Mouse (Mus musculus) intestine, postnatal 0 days (tissue): Measurements from ENCODE around the gene Sgms1. TPM values are rescaled to one million over a fixed set of nuclear protein-coding genes. Genes with fewer than 3 reads are reported as not detected.

ENCODE experiments used
- ATAC-seq: fragments of 200-750 bp; cut with Nextera tagmentation; 2 replicates; pipeline ENCODE4 v1.8.0; 2017; ENCODE audit warnings: mild to moderate bottlenecking, moderate TSS enrichment, moderate library complexity
- H3K27ac ChIP-seq: fragments of 300-500 bp; sonication (generic); 2 replicates; pipeline ENCODE4 v1.5.1; 2014; ENCODE audit warnings: mild to moderate bottlenecking, low read depth, low read length, moderate library complexity
- H3K27me3 ChIP-seq: fragments of 300-500 bp; sonication (generic); replicated peaks from 2 replicates; pipeline ENCODE4 v1.6.1; 2014; ENCODE audit warnings: low read length, mixed read lengths; ENCODE audit not compliant: control insufficient read depth, insufficient read depth
- H3K36me3 ChIP-seq: fragments of 300-500 bp; sonication (generic); 2 replicates; pipeline ENCODE4 v1.6.1; 2014; ENCODE audit warnings: mild to moderate bottlenecking, moderate library complexity; ENCODE audit not compliant: control insufficient read depth, insufficient read depth
- H3K4me1 ChIP-seq: fragments of 300-500 bp; sonication (generic); replicated peaks from 2 replicates; pipeline ENCODE4 v1.6.1; 2014; ENCODE audit warnings: antibody characterized with exemption, low read length, mixed read lengths; ENCODE audit not compliant: control insufficient read depth, insufficient read depth
- H3K4me2 ChIP-seq: fragments of 300-500 bp; sonication (generic); replicated peaks from 2 replicates; pipeline ENCODE4 v1.6.1; 2014; ENCODE audit warnings: low read depth, mild to moderate bottlenecking, moderate library complexity
- H3K4me3 ChIP-seq: fragments of 300-500 bp; sonication (generic); 2 replicates; pipeline ENCODE4 v1.5.1; 2014; ENCODE audit warnings: low read depth, low read length
- H3K9ac ChIP-seq: fragments of 300-500 bp; sonication (generic); 2 replicates; pipeline ENCODE4 v1.6.1; 2014; ENCODE audit warnings: mild to moderate bottlenecking, low read depth, low read length
- H3K9me3 ChIP-seq: fragments of 300-500 bp; sonication (generic); 2 replicates; pipeline ENCODE4 v1.6.1; 2016; ENCODE audit warnings: mixed run types; ENCODE audit not compliant: control insufficient read depth
- CTCF ChIP-seq: sonication (generic); IDR thresholded peaks from 2 replicates; pipeline ENCODE4 v1.5.1; 2016; ENCODE audit warnings: low read depth, mild to moderate bottlenecking, control low read depth, antibody characterized with exemption, moderate library complexity
- WGBS: fragments of 180-500 bp; shearing (Covaris S2); extraction: QIAGEN DNeasy Blood & Tissue Kit; methylation state at CpG from one replicate; pipeline ENCODE4 v1.1.7; 2014; 5-methylcytosine and 5-hydroxymethylcytosine counted together
- polyA plus RNA-seq: library from polyadenylated mRNA; unstranded; fragments of >200 nt; fragmentation: Nextera tagmentation; extraction: Ambion mirVana; gene quantifications from 2 replicates; pipeline ENCODE4 v1.2.1, GENCODE M21; 2015

Sgms1 gene
- polyA plus RNA-seq, 1 experiment from 2014 or later: 18.6 TPM

DNA sequence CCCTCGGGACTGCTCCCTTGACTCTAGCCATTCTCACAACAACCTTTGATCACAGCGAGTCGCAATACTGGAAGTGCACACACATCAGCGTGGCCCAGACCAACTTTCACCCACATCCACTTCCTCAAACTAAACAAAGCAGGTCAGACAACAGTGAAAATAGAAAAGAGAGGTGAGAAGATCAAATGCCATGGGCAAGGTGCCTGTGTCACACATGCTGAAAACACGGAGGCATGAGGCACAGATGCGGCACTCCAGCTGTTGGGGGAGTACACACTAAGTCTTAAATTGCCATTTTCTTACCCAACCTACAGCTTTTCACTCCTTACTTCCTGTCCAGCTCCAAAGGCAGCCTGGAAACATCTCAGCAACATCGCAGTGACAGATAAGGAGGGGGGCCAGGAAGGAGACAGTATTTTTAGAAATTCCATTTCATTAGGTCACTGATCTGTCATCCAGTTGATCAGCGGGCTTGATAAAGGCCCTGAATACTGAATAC is 202.9 kb downstream of the Sgms1 start:
- Histone ChIP-seq H3K9ac (no peak overlapping the region), H3K4me3 (no peak overlapping the region), H3K27ac (peak overlapping the region; percentile 65), H3K27me3 (no peaks in the 10 kb centered on the region), H3K4me2 (no peak overlapping the region), H3K36me3 (no peaks in the 10 kb centered on the region), H3K9me3 (no peaks in the 10 kb centered on the region), H3K4me1 (0 out of 2 replicates have a peak, but pooled peaks cover 13% of the 10 kb centered on the region)
- no peak for TF ChIP-seq CTCF
- peak; percentile 70 for ATAC-seq
- 42% methylated on average over 8 of the region's 8 CpGs for WGBS

DNA sequence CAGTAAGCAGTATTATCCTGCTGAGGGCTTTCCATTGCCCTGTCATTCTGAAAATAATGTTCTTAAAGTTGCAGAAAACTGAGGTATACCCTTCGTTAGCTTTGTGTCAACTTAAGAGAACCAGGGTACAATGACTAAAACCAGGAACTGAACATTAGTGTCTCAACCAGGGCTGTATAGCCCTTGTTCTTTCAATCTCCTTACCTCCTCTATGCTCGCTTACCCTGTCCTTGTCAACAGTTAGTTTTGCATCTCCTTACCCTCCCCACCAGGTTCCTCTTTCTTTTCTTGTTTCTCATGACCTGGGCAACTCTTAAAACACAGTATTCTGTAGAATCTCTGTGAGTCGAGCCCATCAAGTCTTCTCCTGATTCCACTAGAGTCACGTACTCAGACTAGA is 206.5 kb downstream of the Sgms1 start:
- H3K4me3 ChIP-seq: no peak overlapping the region
- H3K27ac ChIP-seq: peak overlapping the region; percentile 85; the same call in 1 of the 2 replicates

DNA sequence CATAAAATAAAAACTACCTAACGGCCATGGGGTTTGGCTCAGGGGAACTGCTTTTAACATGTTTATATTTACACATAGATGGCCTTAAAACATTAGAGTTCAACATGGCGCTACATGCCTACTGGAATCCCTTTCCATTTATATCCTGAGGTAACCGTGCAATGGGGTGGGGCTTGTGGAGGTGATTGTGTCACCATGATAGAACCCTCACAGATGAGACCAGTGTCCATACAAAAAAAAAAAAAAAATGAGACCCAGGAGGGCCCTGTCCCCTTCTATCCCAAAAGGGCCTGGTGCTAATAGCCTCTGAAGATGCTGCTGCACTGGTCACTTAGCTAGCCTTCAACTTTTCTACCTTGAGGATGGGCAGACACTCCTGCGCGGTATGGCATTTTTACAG is 207.0 kb downstream of the Sgms1 start:
- 77% methylated on average over 5 of the region's 5 CpGs for WGBS
- Histone ChIP-seq H3K4me2 (no peak overlapping the region), H3K9me3 (no peaks in the 10 kb centered on the region), H3K27me3 (no peaks in the 10 kb centered on the region), H3K9ac (no peak overlapping the region), H3K4me1 (peaks cover 25% of the 10 kb centered on the region; the same call in 1 of the 2 replicates), H3K27ac (peak overlapping the region; percentile 85; the same call in 1 of the 2 replicates), H3K36me3 (no peaks in the 10 kb centered on the region), H3K4me3 (no peak overlapping the region)
- no peak for ATAC-seq
- TF ChIP-seq CTCF: no peak

More for the DNA sequence above, 206.5 kb downstream of the Sgms1 start:
- Histone ChIP-seq H3K9me3 (no peaks in the 10 kb centered on the region), H3K9ac (no peak overlapping the region), H3K4me2 (no peak overlapping the region), H3K27me3 (no peaks in the 10 kb centered on the region), H3K4me1 (peaks cover 25% of the 10 kb centered on the region; the same call in 1 of the 2 replicates), H3K36me3 (no peaks in the 10 kb centered on the region)
- ATAC-seq: no peak
- TF ChIP-seq CTCF: no peak
- WGBS: 94% methylated on average over 4 of the region's 4 CpGs

DNA sequence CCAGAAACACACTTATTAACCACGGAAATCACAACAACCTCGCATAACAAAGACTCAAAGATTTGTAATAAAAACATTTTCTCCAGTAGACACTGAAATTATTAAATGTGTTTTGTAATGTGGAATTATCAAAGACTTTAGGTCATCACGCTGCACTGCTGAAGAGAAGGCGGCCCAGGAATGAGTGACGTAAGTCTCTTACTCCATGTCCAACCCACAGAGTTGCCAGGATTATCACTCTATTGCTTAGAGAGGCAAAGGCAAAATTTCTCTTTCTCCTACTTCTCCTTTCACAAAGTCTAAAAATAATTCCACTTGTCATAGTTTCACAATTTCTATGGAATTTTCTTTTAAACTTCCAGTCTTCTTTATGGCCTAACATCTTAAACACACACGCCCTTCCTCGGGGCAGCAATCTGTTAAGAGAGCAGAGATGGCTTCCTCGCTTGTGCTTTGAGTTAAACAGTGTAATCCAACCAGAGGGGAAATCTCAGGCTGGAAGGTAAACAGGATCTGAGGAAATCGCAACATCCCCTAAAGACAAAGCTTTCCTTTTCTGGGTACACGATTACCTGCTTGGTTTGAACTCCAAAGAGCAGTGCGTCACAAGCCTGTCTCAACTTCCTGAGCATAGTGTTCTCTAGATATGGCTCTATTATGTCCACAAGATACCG is 207.7 kb downstream of the Sgms1 start:
- no peak for TF ChIP-seq CTCF
- Histone ChIP-seq H3K27me3 (no peaks in the 10 kb centered on the region), H3K36me3 (no peaks in the 10 kb centered on the region), H3K4me3 (no peak overlapping the region), H3K9me3 (no peaks in the 10 kb centered on the region), H3K4me1 (peaks cover 23% of the 10 kb centered on the region; the same call in 1 of the 2 replicates), H3K27ac (peak overlapping the region; percentile 85), H3K4me2 (no peak overlapping the region), H3K9ac (no peak overlapping the region)
- 45% methylated on average over 12 of the region's 12 CpGs for WGBS
- peak; percentile 46; the same call in 1 of the 2 replicates for ATAC-seq

DNA sequence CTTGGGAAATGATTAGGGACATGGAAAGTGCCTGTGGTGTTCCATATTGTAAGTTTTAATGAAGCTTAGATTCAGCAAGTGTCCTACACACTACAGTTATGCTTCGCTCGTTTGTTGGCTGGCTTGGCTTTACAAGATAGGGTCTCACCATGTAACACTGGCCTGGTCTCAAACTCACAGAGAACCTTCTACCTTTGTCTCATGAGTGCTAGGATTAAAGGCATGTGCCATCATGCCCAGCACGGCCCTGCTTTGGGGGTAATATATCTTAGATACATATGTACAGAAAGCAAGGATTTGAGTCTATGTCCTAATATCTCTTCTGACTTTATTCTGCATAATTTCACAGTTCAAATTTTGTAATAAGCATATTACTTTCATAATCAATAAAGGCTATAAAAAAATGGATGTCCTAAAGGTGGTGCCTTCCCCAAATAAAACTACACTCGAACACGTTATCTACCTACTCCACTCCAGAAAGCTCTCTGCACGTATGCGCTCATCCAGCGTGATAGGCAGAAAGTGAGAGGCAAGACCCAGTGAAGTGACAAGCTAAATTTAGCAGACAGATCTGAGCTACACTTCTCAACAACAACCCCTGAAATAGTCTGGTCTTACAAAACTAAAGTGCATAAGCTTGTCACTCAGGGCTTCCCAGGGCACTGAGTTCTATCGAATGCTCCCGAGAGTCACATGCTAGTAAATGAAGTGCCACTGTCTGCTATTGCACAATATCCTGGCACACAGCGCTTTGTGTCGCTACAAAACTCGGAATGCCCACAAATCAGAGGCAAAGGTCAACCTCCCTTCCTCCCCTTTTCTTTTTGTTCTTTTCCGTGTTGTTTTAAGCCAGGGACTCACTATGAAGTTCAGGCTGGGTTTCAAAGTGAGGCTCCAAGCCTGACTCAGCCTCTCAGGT is 208.5 kb downstream of the Sgms1 start:
- TF ChIP-seq CTCF: no peak
- peak overlapping the region; percentile 85 for H3K27ac ChIP-seq
- no peaks in the 10 kb centered on the region for H3K36me3 ChIP-seq
- no peaks in the 10 kb centered on the region for H3K27me3 ChIP-seq
- no peak overlapping the region for H3K4me2 ChIP-seq
- no peaks in the 10 kb centered on the region for H3K9me3 ChIP-seq
- peak; percentile 79 for ATAC-seq
- WGBS: 52% methylated on average over 14 of the region's 14 CpGs
- H3K4me3 ChIP-seq: no peak overlapping the region
- no peak overlapping the region for H3K9ac ChIP-seq
- peaks cover 19% of the 10 kb centered on the region; the same call in 1 of the 2 replicates for H3K4me1 ChIP-seq

DNA sequence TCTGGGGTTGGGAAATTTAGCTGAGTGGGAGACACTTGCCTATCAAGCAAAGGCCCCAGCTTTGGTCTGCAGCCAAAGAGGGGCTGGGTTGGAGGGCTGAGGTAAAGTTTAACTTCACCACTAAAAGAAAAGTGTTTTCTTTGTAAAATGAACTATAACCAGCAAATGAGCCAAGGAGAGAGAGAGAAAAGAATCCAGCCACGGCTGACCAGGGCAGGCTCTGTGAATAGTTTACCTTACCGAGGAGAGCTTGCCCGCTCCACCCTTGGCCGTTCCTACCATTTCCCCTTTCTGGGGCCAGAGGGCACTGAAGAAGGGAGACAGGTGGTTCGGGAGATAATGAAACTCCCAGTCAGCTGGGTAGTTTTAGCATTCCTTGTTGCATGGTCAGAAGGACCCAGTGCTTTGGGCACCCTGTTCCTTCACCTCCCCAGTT is 209.5 kb downstream of the Sgms1 start:
- Histone ChIP-seq H3K9me3 (no peaks in the 10 kb centered on the region), H3K9ac (peak overlapping the region; percentile 23), H3K27me3 (no peaks in the 10 kb centered on the region), H3K4me2 (peak overlapping the region; percentile 28), H3K27ac (peak overlapping the region; percentile 85), H3K4me3 (no peak overlapping the region), H3K4me1 (peaks cover 15% of the 10 kb centered on the region; the same call in 1 of the 2 replicates), H3K36me3 (no peaks in the 10 kb centered on the region)
- no peak for ATAC-seq
- no peak for TF ChIP-seq CTCF
- 13% methylated on average over 5 of the region's 5 CpGs for WGBS
